Mouse (Mus musculus) heart, adult 8-10 months (tissue): Measurements from ENCODE around the gene Rab4b. TPM values are rescaled to one million over a fixed set of nuclear protein-coding genes. Genes with fewer than 3 reads are reported as not detected.

Experiments used
- microRNA-seq: library from miRNA; unstranded; fragments of <30 nt; microRNA quantifications from one replicate; pipeline ENCODE4 v1.2.0, GENCODE M21; 2022
- total RNA-seq, 4 experiments: library from RNA; stranded (reverse); gene quantifications; 2 replicates each; pipeline ENCODE4 v1.2.4; 2022

Rab4b gene
- total RNA-seq, 4 experiments from 2014 or later = 9.4 to 13.5 (median 12.3) TPM

Small RNA genes lying within 50 kb of the gene (microRNA-seq; reads per million reads assigned to microRNA genes)
- gene Mir1191 (not detected), gene Mir3101 (not detected)

Other genes starting within 250 kb of the Rab4b start
- not detected for gene Cyp2a22, start 239.5 kb downstream of the Rab4b start, total RNA-seq
- not detected for gene Cyp2a12, start 149.8 kb downstream of the Rab4b start, total RNA-seq
- 1 to 10 TPM in 2 of 4 experiments, under 1 TPM in 2; 0.60 to 6.6 (median 1.4) TPM for gene Cyp2f2, start 59.0 kb downstream of the Rab4b start, total RNA-seq
- gene Cyp2t4, start 25.2 kb downstream of the Rab4b start, total RNA-seq = not detected
- gene Egln2, start 12.1 kb downstream of the Rab4b start, total RNA-seq = 10 to 100 TPM; 60.7 to 62.6 (median 62.2) TPM
- gene Gm21983, start 2.2 kb upstream of the Rab4b start, total RNA-seq = not detected
- gene Mia, start 2.3 kb upstream of the Rab4b start, total RNA-seq = under 1 TPM in 3 of 4 experiments, not detected in 1; 0.52 to 0.89 (median 0.53) TPM
- gene BC024978, start 16.9 kb upstream of the Rab4b start, total RNA-seq = 10 to 100 TPM; 14.1 to 19.5 (median 15.8) TPM
- 10 to 100 TPM; 39.6 to 48.6 (median 47.4) TPM for gene Snrpa, start 17.4 kb upstream of the Rab4b start, total RNA-seq
- gene Itpkc, start 49.8 kb upstream of the Rab4b start, total RNA-seq = 1 to 10 TPM; 4.6 to 6.2 (median 4.8) TPM
- gene Coq8b, start 54.1 kb upstream of the Rab4b start, total RNA-seq = 10 to 100 TPM in 2 of 4 experiments, 1 to 10 TPM in 2; 9.0 to 12.6 (median 10.1) TPM
- 1 to 10 TPM; 3.4 to 5.0 (median 4.1) TPM for gene Numbl, start 79.5 kb upstream of the Rab4b start, total RNA-seq
- 100 to 1,000 TPM; 166 to 198 (median 187) TPM for gene Ltbp4, start 158.8 kb upstream of the Rab4b start, total RNA-seq
- 1 to 10 TPM; 4.8 to 8.0 (median 6.0) TPM for gene Shkbp1, start 177.1 kb upstream of the Rab4b start, total RNA-seq
- not detected for gene Gm20479, start 178.5 kb upstream of the Rab4b start, total RNA-seq